ENCODE assay signal across 9 mouse cellular contexts in genomic region chr1:152809541-152810252, GRCm38 (mm10). TPM values are rescaled to one million over a fixed set of nuclear protein-coding genes. Genes with fewer than 3 reads are reported as not detected.
A peak's percentile ranks its signal among the peaks of the same experiment; 100 is the strongest.
DNase-seq lines count a peak whose midpoint lies in the region; ATAC-seq lines count a peak whose summit lies in the region.
"Had no signal": no experiment of that assay in that cellular context is flagged by ENCODE, and none has a peak within 500 bp of the region (broad histone marks: within the 10 kb centered on the region; RNA-seq: fewer than 3 reads in every experiment).

No protein-coding gene starts in this region.

- no peak overlapping the region for H3K4me2 ChIP-seq in lung, embryonic 15.5 days
- no peak overlapping the region for H3K4me2 ChIP-seq in embryonic facial prominence, embryonic 14.5 days (ENCODE audit: low read depth, low read length)
- H3K4me2 ChIP-seq in intestine, embryonic 14.5 days (ENCODE audit: low read length) = no peak overlapping the region

- no peaks in the 10 kb centered on the region for H3K27me3 ChIP-seq in lung, embryonic 15.5 days
- H3K27me3 ChIP-seq in embryonic facial prominence, embryonic 14.5 days (replicated peaks; ENCODE audit: control insufficient read depth, insufficient read depth, low read length) = no peaks in the 10 kb centered on the region
- no peaks in the 10 kb centered on the region for H3K27me3 ChIP-seq in intestine, embryonic 14.5 days (replicated peaks; ENCODE audit: control insufficient read depth, insufficient read depth, low read length)

- no peaks in the 10 kb centered on the region for H3K36me3 ChIP-seq in lung, embryonic 15.5 days
- no peaks in the 10 kb centered on the region for H3K36me3 ChIP-seq in embryonic facial prominence, embryonic 14.5 days (ENCODE audit: control insufficient read depth, insufficient read depth, low read length)
- no peaks in the 10 kb centered on the region for H3K36me3 ChIP-seq in intestine, embryonic 14.5 days (ENCODE audit: control insufficient read depth, insufficient read depth, low read length)

- DNase-seq in lung, postnatal 25 days (ENCODE audit: low spot score) = no peak
- peak; percentile 48 for DNase-seq in embryonic facial prominence, embryonic 14.5 days (ENCODE audit: low spot score)
- DNase-seq in intestine, embryonic 14.5 days (ENCODE audit: low spot score) = no peak
- DNase-seq in left cerebral cortex, postnatal 25 days (ENCODE audit: low spot score in 2 of 2) = no peak
- DNase-seq in right cerebral cortex, adult 2 months (ENCODE audit: low spot score in 2 of 2) = no peak

- 35% methylated on average over 8 of the region's 8 CpGs for WGBS in lung, embryonic 15.5 days
- WGBS in embryonic facial prominence, embryonic 14.5 days = 42% methylated on average over 8 of the region's 8 CpGs
- 18% methylated on average over 8 of the region's 8 CpGs for WGBS in intestine, embryonic 14.5 days

- no peaks in the 10 kb centered on the region for H3K9me3 ChIP-seq in lung, embryonic 15.5 days
- no peaks in the 10 kb centered on the region for H3K9me3 ChIP-seq in embryonic facial prominence, embryonic 14.5 days (ENCODE audit: control insufficient read depth, low read length)
- no peaks in the 10 kb centered on the region for H3K9me3 ChIP-seq in intestine, embryonic 14.5 days (ENCODE audit: control insufficient read depth, low read length)

- no peak overlapping the region for H3K4me3 ChIP-seq in lung, embryonic 15.5 days
- no peak overlapping the region for H3K4me3 ChIP-seq in embryonic facial prominence, embryonic 14.5 days (ENCODE audit: low read depth, low read length)
- no peak overlapping the region for H3K4me3 ChIP-seq in intestine, embryonic 14.5 days (ENCODE audit: low read depth, low read length)

- intact Hi-C loops in left cerebral cortex, postnatal 25 days (cut with DNase I) = no loop called here

- 0 out of 2 replicates have a peak, but pooled peaks have one; percentile 42 for ATAC-seq in lung, embryonic 15.5 days (ENCODE audit: borderline replicate concordance, extremely low read depth, low FRiP score, low TSS enrichment)
- ATAC-seq in embryonic facial prominence, embryonic 14.5 days (ENCODE audit: low read depth) = peak; percentile 23; the same call in 1 of the 2 replicates
- peak; percentile 56 for ATAC-seq in intestine, embryonic 14.5 days (replicated peaks; ENCODE audit: low FRiP score, low TSS enrichment, low read depth)
- peak; percentile 23; the same call in 1 of the 2 replicates for ATAC-seq in neutrophil, adult 5-6 weeks (ENCODE audit: extremely low read depth, insufficient number of reproducible peaks, low FRiP score, poor library complexity, severe bottlenecking)
- no peak for ATAC-seq in activated CD4-positive, CD25-positive, alpha-beta regulatory T cell, adult 4 months

- H3K27ac ChIP-seq in lung, embryonic 15.5 days = peak overlapping the region; percentile 33; the same call in 1 of the 2 replicates
- no peak overlapping the region for H3K27ac ChIP-seq in embryonic facial prominence, embryonic 14.5 days (replicated peaks; ENCODE audit: low read depth, low read length)
- no peak overlapping the region for H3K27ac ChIP-seq in intestine, embryonic 14.5 days (ENCODE audit: low read depth)

- H3K4me1 ChIP-seq in lung, embryonic 15.5 days = peaks cover 6% of the 10 kb centered on the region; the same call in 1 of the 2 replicates
- H3K4me1 ChIP-seq in embryonic facial prominence, embryonic 14.5 days (ENCODE audit: control insufficient read depth, insufficient read depth, low read length) = no peaks in the 10 kb centered on the region
- peaks cover 8% of the 10 kb centered on the region for H3K4me1 ChIP-seq in intestine, embryonic 14.5 days (replicated peaks; ENCODE audit: control insufficient read depth, insufficient read depth, low read length)

- no peak overlapping the region for H3K9ac ChIP-seq in lung, embryonic 15.5 days
- no peak overlapping the region for H3K9ac ChIP-seq in embryonic facial prominence, embryonic 14.5 days (ENCODE audit: low read depth, low read length)
- no peak overlapping the region for H3K9ac ChIP-seq in intestine, embryonic 14.5 days (ENCODE audit: low read length)

RNA-seq across cellular contexts. Expression of gene Ncf2, which starts 9.7 kb away (rescaled TPM):
- polyA plus RNA-seq in lung, embryonic 15.5 days (2015; fragmentation: Nextera tagmentation; extraction: Ambion mirVana) = 4.0 and 5.5 TPM in 2 replicates
- polyA plus RNA-seq in embryonic facial prominence, embryonic 14.5 days (2014; fragmentation: Nextera tagmentation; extraction: Ambion mirVana) = 5.9 and 6.1 TPM in 2 replicates
- 6.1 and 7.2 TPM in 2 replicates for polyA plus RNA-seq in intestine, embryonic 14.5 days (2014; fragmentation: Nextera tagmentation; extraction: Ambion mirVana)
- total RNA-seq in neutrophil, adult 5-6 weeks (2017) = 637 and 647 TPM in 2 replicates
- 1 to 10 TPM; 2.2 to 2.9 TPM for polyA plus RNA-seq in activated CD4-positive, CD25-positive, alpha-beta regulatory T cell, adult 4 months (2017; shearing (Covaris generic))
- total RNA-seq in left cerebral cortex, postnatal 25 days (2021) = 1 to 10 TPM; 4.1 to 4.7 TPM

RNA-seq across cellular contexts. Expression of gene Arpc5, which starts 43.4 kb away (rescaled TPM):
- polyA plus RNA-seq in lung, embryonic 15.5 days (2015; fragmentation: Nextera tagmentation; extraction: Ambion mirVana) = 261 and 279 TPM in 2 replicates
- 267 and 269 TPM in 2 replicates for polyA plus RNA-seq in embryonic facial prominence, embryonic 14.5 days (2014; fragmentation: Nextera tagmentation; extraction: Ambion mirVana)
- 312 and 313 TPM in 2 replicates for polyA plus RNA-seq in intestine, embryonic 14.5 days (2014; fragmentation: Nextera tagmentation; extraction: Ambion mirVana)
- total RNA-seq in neutrophil, adult 5-6 weeks (2017) = 356 and 382 TPM in 2 replicates
- polyA plus RNA-seq in activated CD4-positive, CD25-positive, alpha-beta regulatory T cell, adult 4 months (2017; shearing (Covaris generic)) = 100 to 1,000 TPM; 631 to 671 TPM
- total RNA-seq in left cerebral cortex, postnatal 25 days (2021) = 100 to 1,000 TPM; 101 to 107 TPM

RNA-seq across cellular contexts. Expression of gene Rgl1, which starts 43.5 kb away (rescaled TPM):
- 42.7 and 47.1 TPM in 2 replicates for polyA plus RNA-seq in lung, embryonic 15.5 days (2015; fragmentation: Nextera tagmentation; extraction: Ambion mirVana)
- polyA plus RNA-seq in embryonic facial prominence, embryonic 14.5 days (2014; fragmentation: Nextera tagmentation; extraction: Ambion mirVana) = 43.7 and 50.7 TPM in 2 replicates
- polyA plus RNA-seq in intestine, embryonic 14.5 days (2014; fragmentation: Nextera tagmentation; extraction: Ambion mirVana) = 50.9 and 54.4 TPM in 2 replicates
- 12.4 and 12.6 TPM in 2 replicates for total RNA-seq in neutrophil, adult 5-6 weeks (2017)
- under 1 TPM; 0.07 to 0.37 TPM for polyA plus RNA-seq in activated CD4-positive, CD25-positive, alpha-beta regulatory T cell, adult 4 months (2017; shearing (Covaris generic))
- total RNA-seq in left cerebral cortex, postnatal 25 days (2021) = 100 to 1,000 TPM; 121 to 148 TPM

RNA-seq across cellular contexts. Expression of gene Apobec4, which starts 59.3 kb away (rescaled TPM):
- 0.12 TPM in 1 of 2 replicates, not detected in the other for polyA plus RNA-seq in lung, embryonic 15.5 days (2015; fragmentation: Nextera tagmentation; extraction: Ambion mirVana)
- 0.13 and 0.25 TPM in 2 replicates for polyA plus RNA-seq in embryonic facial prominence, embryonic 14.5 days (2014; fragmentation: Nextera tagmentation; extraction: Ambion mirVana)
- 0.11 TPM in 1 of 2 replicates, not detected in the other for polyA plus RNA-seq in intestine, embryonic 14.5 days (2014; fragmentation: Nextera tagmentation; extraction: Ambion mirVana)
- total RNA-seq in neutrophil, adult 5-6 weeks (2017) = not detected in 2 replicates
- not detected for polyA plus RNA-seq in activated CD4-positive, CD25-positive, alpha-beta regulatory T cell, adult 4 months (2017; shearing (Covaris generic))
- total RNA-seq in left cerebral cortex, postnatal 25 days (2021) = not detected
- polyA plus RNA-seq: limb, embryonic 14.5 days had no signal

Comparison
In these comparisons a context has a peak if more than half of its experiments do, and no peak if none do; other contexts are left out.
1. RNA of gene Rgl1, which starts 43.5 kb away (polyA plus RNA-seq): 50.9 to 54.4 TPM in intestine, embryonic 14.5 days, 42.7 to 47.1 TPM in lung, embryonic 15.5 days and 43.7 to 50.7 TPM in embryonic facial prominence, embryonic 14.5 days; 0.07 to 0.37 TPM in activated CD4-positive, CD25-positive, alpha-beta regulatory T cell, adult 4 months; every median in the first group is over 10 times any median in the second.